ENCODE assay signal across 9 mouse cellular contexts in the genomic region with DNA sequence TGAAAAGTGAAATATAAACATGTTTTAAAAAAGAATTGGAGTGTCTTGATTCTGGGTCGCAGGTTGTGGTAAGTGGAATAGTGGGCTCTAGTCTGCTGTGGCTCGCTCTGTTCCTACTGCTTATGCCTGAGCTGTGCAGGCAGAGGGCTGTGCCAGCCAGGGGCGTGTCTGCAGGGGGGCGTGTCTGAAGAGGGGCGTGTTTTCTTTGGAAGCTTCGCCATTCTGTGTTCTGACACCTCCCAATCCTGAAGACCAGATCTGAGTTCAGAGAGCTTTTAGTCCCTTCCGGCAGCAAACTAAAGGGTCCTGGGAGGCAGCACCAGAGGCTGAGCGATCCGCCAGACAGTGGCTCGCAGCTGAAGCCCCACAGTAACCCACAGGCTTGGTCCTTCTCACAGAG. TPM values are rescaled to one million over a fixed set of nuclear protein-coding genes. Genes with fewer than 3 reads are reported as not detected.
DNase-seq lines count a peak whose midpoint lies in the region; ATAC-seq lines count a peak whose summit lies in the region.
"Had no signal": no experiment of that assay in that cellular context is flagged by ENCODE, and none has a peak within 500 bp of the region (broad histone marks: within the 10 kb centered on the region; RNA-seq: fewer than 3 reads in every experiment).

No protein-coding gene starts in this region.

- peak overlapping the region; percentile 32 for H3K4me2 ChIP-seq in heart, embryonic 13.5 days
- peak overlapping the region; percentile 54 for H3K4me2 ChIP-seq in limb, embryonic 13.5 days (replicated peaks)
- H3K4me2 ChIP-seq: liver, embryonic 13.5 days had no signal

- H3K9me3 ChIP-seq in heart, embryonic 10.5 days = 0 out of 2 replicates have a peak, but pooled peaks cover 3% of the 10 kb centered on the region
- H3K9me3 ChIP-seq in heart, embryonic 13.5 days = peaks cover 5% of the 10 kb centered on the region; the same call in 1 of the 2 replicates
- H3K9me3 ChIP-seq in limb, embryonic 13.5 days = peaks cover 6% of the 10 kb centered on the region
- H3K9me3 ChIP-seq: liver, embryonic 13.5 days had no signal

- H3K4me1 ChIP-seq in heart, embryonic 10.5 days = peaks cover 14% of the 10 kb centered on the region
- peaks cover 18% of the 10 kb centered on the region for H3K4me1 ChIP-seq in heart, embryonic 13.5 days
- H3K4me1 ChIP-seq in limb, embryonic 13.5 days = peaks cover 27% of the 10 kb centered on the region
- H3K4me1 ChIP-seq: liver, embryonic 13.5 days had no signal

- peak overlapping the region; percentile 28; the same call in 1 of the 2 replicates for H3K4me3 ChIP-seq in heart, embryonic 10.5 days
- H3K4me3 ChIP-seq in heart, embryonic 13.5 days = no peak overlapping the region
- peak overlapping the region; percentile 10; the same call in 1 of the 2 replicates for H3K4me3 ChIP-seq in limb, embryonic 13.5 days
- H3K4me3 ChIP-seq: liver, embryonic 13.5 days had no signal

- 28% methylated on average over 10 of the region's 10 CpGs for WGBS in heart, embryonic 10.5 days
- WGBS in heart, embryonic 13.5 days = 28% methylated on average over 10 of the region's 10 CpGs
- 22% methylated on average over 10 of the region's 10 CpGs for WGBS in limb, embryonic 13.5 days

- no peak for ATAC-seq in heart, embryonic 13.5 days (ENCODE audit: extremely low read depth, insufficient number of reproducible peaks, low FRiP score, low TSS enrichment)
- 0 out of 2 replicates have a peak, but pooled peaks have one; percentile 43 for ATAC-seq in limb, embryonic 13.5 days (ENCODE audit: low FRiP score, low read depth)

- intact Hi-C loops in heart, postnatal 25 days (cut with DNase I) = loop anchor here (5.0 kb wide), 1 partner anchor 88 kb away; no protein-coding TSS in a partner anchor

- no peaks in the 10 kb centered on the region for H3K36me3 ChIP-seq in heart, embryonic 10.5 days
- H3K36me3 ChIP-seq in heart, embryonic 13.5 days = no peaks in the 10 kb centered on the region
- H3K36me3 ChIP-seq in limb, embryonic 13.5 days = no peaks in the 10 kb centered on the region; the same call in 1 of the 2 replicates
- H3K36me3 ChIP-seq: liver, embryonic 13.5 days had no signal

- peaks cover 39% of the 10 kb centered on the region for H3K27me3 ChIP-seq in heart, embryonic 10.5 days (ENCODE audit: insufficient read depth, poor library complexity, severe bottlenecking)
- H3K27me3 ChIP-seq in heart, embryonic 13.5 days (replicated peaks) = peaks cover 18% of the 10 kb centered on the region; the same call in 1 of the 2 replicates
- H3K27me3 ChIP-seq in limb, embryonic 13.5 days = no peaks in the 10 kb centered on the region

- no peak for DNase-seq in heart, embryonic 10.5 days (ENCODE audit: low spot score)
- no peak for DNase-seq in heart, postnatal 25 days (ENCODE audit: low spot score)
- peak; percentile 51 for DNase-seq in adrenal gland, adult 2 months
- peak; percentile 21 to 44 for DNase-seq in thymus, postnatal 36 days
- DNase-seq in cerebellum, adult 8-10 months = no peak
- DNase-seq in cerebellum, adult 9-11 months = no peak
- DNase-seq: liver, embryonic 13.5 days had no signal

- no peak overlapping the region for H3K9ac ChIP-seq in heart, embryonic 13.5 days
- no peak overlapping the region for H3K9ac ChIP-seq in limb, embryonic 13.5 days
- H3K9ac ChIP-seq: liver, embryonic 13.5 days had no signal

- H3K27ac ChIP-seq in heart, embryonic 10.5 days = no peak overlapping the region
- no peak overlapping the region for H3K27ac ChIP-seq in heart, embryonic 13.5 days (replicated peaks)
- no peak overlapping the region for H3K27ac ChIP-seq in limb, embryonic 13.5 days
- H3K27ac ChIP-seq: liver, embryonic 13.5 days had no signal

RNA-seq across cellular contexts. Expression of a gene that starts 8.5 kb away (rescaled TPM):
- not detected in 2 replicates for polyA plus RNA-seq in heart, embryonic 10.5 days (2016; fragmentation: Nextera tagmentation; extraction: Ambion mirVana)
- not detected for total RNA-seq in heart, postnatal 25 days (2021)
- total RNA-seq in adrenal gland, adult 2 months (2021) = not detected
- not detected in 2 replicates for polyA plus RNA-seq in adrenal gland, adult 2 months (2012; rRNA removed)
- not detected in 2 replicates for polyA plus RNA-seq in heart, embryonic 13.5 days (2015; fragmentation: Nextera tagmentation; extraction: Ambion mirVana)
- polyA plus RNA-seq in limb, embryonic 13.5 days (2015; fragmentation: Nextera tagmentation; extraction: Ambion mirVana) = not detected in 2 replicates
- polyA plus RNA-seq: liver, embryonic 13.5 days had no signal

Comparison
In these comparisons a context has a peak if more than half of its experiments do, and no peak if none do; other contexts are left out.
1. DNase-seq: peak in adrenal gland, adult 2 months (single experiment) and thymus, postnatal 36 days (2 of 2); none in heart, embryonic 10.5 days (single experiment), heart, postnatal 25 days (single experiment), cerebellum, adult 8-10 months (single experiment) and cerebellum, adult 9-11 months (single experiment).